Mouse (Mus musculus) spleen, adult 18-20 months (tissue): ENCODE data around the gene Slc47a1.

Experiments used
- DNase-seq, 2 experiments: peaks; one replicate each; pipeline ENCODE4 v3.0.0; 2022; ENCODE audit warnings: mixed read lengths in 2 of 2

Slc47a1 gene

DNA sequence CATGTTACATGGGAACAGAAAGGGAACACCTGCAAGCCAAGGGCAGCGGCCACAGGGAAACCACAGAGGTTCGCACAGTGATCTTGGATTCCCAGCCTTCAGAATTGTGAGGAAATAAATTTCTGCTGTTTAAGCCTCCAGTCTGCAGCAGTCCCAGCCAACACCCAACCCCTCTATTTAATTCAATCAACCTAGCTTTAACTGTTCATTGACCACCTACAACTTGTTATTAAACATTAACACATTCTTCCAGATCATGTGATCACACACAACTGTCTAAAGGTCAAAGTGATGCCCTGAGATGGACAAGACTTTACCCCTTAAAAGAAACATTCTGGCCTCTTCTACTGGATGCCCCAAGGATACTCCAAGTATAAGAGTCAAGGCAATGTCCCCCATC, 9.5 kb downstream of the Slc47a1 start:
- DNase-seq = no peak

DNA sequence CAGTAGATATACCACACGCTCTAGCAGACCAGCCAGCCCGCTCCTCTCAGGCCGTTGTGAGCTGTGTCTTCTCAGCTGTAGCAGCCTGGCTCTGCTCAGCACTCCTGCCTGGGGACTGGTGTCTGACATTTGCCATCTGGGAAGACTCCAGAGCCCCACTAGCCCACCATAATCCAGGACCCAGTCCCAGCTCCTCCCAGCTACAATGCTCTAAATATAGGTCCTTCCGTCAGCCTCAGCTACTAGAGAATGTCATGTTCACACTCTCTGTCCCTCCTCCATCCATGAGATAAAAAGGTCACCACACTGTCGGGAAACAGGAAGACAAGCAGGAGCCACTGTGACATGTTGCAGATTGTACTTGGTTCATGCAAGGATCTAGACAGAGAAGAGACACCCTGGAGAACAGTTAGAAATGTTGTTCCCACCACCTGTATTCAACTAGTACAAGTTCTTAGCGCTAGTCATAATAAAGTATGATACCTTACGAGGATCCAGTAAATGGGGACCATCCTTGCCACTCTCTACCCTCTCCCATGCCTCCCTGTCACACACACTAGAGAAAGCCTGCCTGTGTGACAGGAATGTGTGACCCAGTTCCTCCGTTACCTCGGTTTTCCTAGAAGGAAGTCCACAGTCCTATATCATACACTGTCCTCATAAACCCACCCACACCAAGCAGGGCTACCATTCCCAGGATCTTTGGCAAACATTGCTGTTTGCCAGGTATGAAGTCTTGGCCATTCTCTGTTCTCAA, 11.4 kb downstream of the Slc47a1 start:
- no peak for DNase-seq

- DNase-seq = no peak
Measured at GRCm38 (mm10) chr11:61365938-61366337, 12.2 kb downstream of the Slc47a1 start.

GRCm38 (mm10) chr11:61364096-61364495, 14.0 kb downstream of the Slc47a1 start:
- DNase-seq = no peak

DNA sequence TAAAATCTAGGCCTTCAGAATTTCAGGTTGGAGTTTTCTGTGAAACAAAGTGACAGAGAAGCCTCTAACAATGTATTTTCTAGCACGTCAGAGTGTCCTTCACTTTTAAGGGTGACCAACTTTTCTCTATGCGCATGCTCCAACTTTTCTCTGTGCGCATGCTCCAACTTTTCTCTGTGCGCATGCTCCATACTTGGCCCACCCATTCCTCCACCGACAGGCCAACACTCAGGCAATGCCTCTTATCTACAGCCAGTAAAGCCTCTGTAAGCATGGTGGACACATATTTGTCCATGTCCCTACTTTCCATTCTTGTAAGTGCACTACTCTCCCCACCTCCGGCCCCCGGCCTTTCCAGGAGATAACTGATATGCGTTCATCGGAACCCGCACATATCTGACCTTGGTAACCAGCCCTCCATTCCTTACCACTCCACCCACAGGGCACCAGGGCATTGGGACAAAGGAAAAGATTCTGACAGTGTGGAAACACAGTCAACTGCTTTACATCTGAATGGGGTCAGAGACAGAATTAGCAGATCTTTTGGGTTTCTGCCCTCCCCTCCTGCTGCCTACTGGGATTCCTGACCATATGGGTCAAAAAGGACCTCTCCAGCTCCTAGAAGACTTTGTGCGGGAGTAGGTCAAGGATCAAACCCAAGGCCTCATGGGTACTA, 16.5 kb downstream of the Slc47a1 start:
- DNase-seq = no peak

DNA sequence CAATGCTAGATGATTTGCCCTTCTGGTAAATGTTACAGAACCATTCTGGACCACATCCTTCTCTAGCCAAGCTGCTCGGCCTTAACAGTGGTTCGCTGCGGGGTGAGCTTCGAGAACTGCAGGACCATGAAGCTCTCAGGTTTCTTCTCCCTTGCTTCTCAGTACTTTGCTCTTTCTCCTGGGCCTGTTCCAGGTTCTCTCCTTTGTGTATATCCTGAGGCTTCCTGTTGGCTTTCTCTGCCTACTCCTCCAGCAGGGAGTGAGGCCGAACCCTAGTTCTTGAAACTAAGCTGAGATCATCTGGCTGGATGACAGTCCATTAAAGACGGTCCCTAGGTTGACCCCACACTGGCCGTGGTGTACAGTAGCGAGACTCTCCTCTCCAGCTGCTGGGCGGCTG, 21.5 kb downstream of the Slc47a1 start:
- no peak for DNase-seq

- no peak for DNase-seq
Measured at GRCm38 (mm10) chr11:61356111-61356510, 22.0 kb downstream of the Slc47a1 start.

DNA sequence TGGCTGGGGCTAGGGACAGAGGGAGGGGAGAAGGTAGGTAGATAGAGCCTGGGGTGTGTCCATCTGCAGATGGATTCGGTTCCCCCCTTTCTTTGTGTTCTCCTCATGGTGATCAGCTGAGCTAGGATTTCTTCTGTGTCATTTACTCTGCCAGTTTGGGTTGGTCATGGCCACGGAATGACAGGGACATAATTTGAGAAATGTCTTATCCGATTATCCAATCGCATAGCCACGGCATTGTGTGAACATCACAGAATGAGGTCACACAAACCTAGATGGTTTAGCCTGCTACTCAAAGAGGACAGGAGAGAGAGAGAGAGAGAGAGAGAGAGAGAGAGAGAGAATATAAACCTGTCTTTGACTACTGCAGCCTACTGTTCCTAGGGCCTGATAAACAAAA, 22.8 kb downstream of the Slc47a1 start:
- DNase-seq = no peak

DNA sequence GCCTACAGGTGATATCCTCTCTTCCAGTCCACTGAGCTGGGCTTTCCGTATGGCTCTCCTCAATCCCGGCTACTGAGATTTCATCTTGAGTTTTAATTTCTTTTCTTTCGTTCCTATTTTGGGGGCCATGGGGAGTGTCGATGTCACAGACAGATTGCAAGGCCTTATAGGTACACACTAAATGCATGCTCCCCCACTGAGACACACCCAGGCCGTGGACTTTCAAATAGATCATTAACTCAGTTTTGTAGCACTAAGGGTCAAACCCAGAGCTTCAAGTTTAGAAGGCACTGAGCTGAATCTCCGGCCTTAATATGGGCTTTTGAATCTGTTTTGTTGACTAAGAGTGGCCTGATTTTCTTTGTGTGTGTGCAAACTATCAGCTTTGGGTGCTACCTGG, 23.8 kb downstream of the Slc47a1 start:
- no peak for DNase-seq

DNA sequence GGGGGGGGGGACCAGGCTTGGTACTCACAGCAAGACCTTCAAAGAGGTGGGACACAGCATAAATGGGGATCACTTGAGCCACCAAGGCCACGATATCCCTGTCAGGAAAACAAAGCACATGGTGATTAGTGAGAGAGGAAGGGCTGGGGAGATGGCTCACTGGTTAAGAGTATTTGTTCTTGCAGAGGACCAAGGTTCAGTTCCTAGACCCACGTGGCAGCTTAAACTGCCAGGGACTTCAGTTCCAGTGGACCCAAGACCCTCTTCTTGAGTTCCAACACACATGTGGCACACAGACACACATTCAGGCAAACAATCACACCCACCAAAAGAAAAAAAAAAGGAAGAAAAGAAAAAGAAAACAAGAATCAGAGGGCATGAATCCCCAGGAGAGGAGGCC, 25.1 kb downstream of the Slc47a1 start:
- DNase-seq = no peak

DNA sequence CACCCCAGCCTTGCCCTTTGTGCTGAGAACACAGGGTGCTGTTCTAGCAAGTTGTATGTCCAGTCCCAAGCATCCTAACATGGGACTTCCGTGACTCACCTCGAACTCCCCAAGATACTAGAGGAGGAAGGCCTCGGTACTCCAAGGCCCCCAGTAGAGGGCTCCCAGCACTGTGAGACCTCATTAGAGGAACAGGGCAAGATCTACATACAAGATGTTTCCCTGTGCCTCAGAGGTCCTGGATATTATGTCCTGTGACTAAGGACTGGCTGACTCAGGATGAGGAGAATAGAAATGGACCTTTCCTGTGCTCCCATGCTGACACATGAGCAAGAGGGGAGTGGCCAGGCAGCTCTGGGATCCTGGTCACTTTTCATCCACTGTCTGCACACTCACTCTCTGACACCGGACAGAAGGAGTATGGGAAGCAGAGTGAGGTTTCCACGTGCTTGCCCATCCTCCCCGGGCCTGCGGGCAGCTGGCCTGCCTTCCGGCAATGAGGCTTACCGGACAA, 25.9 kb downstream of the Slc47a1 start:
- no peak for DNase-seq

- peak; percentile 49 to 69 for DNase-seq
Measured at GRCm38 (mm10) chr11:61349337-61349736, 28.8 kb downstream of the Slc47a1 start.

- DNase-seq = no peak
Measured at GRCm38 (mm10) chr11:61346133-61346532, 32.0 kb downstream of the Slc47a1 start.

DNA sequence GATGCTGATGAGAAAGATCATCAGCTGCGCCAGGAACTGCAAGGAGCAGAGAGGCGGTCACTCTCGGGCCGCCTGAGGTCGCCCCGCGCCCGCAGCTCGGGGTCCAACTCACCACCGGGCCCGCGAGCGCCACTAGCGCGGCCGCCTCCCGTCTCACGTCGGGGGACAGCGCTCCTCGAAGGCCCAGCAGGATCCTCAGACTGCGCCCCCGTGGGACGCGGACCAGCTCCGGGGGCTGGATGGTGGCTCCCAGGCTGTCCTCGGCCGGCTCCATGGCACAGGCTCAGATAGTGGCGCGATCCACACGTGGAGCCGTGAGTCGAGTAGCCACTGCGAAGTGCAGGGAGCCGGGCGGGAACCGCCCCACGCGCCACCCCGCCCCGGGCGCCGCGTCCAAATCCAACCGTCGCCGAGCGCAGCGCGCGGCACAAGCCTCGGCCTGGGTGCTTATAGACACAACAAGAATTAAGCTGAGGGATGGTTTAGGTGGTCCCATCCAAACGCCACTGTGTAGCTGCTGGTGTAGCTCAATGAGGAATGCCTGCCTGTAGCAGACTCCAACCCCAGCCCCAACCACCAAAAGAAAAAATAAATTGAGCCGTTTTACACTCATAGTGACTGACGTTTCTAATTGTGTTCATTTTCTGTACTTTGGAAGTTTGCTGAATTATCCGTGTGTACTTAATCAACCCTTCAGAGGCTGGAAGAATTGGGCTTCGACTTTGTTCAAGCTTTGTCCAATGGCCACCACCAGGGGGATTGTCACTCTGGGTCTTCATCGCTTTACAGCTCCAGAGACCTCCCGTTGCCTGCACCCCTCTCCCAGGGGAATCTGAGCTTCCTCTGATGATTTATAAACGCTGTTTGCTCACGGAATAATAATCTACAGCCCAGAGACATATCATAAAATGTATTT, 35.4 kb downstream of the Slc47a1 start, which contains the start of gene Slc47a2:
Gene Slc47a2 (minus strand): TSS at position 356 of the 916 bp plus-strand sequence.
- no peak for DNase-seq

GRCm38 (mm10) chr11:61341971-61342370, 36.2 kb downstream of the Slc47a1 start:
- no peak for DNase-seq

GRCm38 (mm10) chr11:61341233-61341632, 36.9 kb downstream of the Slc47a1 start:
- no peak for DNase-seq

DNA sequence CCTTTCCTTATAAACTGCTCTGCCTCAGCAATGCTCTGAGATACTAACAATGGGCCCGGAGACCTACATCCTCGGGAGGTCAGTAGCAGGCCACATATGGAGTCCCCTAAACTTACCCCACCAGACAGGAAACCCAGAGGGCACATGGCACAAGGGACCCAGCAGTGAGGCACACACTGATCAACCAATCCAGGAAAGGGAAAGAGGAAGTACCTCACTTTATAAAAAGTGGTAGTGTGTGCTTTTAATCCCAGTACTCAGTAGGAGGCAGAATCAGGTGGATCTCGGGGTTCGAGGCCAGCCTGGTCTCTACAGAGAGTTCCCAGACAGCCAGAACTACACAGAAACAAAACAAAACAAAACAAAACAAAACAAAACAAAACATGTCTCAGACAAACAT, 37.8 kb downstream of the Slc47a1 start:
- no peak for DNase-seq

- DNase-seq = no peak
Measured at GRCm38 (mm10) chr11:61337586-61337985, 40.6 kb downstream of the Slc47a1 start.

DNA sequence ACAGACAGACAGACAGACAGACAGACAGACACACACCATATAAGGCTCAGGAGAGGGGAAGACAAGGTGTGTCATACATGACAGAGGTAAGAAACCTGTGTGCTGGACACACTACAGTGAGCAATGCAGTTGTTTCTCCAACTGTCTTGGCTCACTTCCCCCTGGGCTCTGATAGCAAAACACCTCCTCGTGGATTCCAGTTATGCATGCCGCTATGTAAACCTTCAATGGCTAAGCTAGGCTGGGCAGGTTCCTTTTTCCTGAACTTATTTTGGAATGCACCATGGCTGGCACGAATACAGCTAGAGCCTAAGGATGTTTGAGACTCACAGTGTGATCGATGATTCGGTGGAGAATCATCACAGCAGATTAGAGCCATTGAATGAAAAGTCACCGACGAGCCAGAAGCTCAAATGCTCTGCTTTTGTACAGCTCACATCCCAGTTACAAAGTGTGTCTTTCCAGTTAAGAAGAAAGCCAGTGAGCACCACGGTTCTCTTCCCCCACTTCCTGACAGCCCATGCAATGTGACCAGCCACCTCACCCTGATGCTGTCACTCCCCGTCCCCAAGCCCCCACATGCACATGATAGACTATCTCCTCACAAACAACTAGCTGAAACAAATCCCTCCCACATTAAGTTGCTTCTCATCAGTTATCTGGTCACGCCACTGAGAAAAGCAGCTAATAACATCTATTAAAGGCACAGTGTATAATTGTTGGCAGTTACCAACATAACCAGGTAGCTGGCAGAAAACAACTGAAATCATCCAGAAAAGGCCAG, 57.0 kb downstream of the Slc47a1 start:
- DNase-seq = no peak

- no peak for DNase-seq
Measured at GRCm38 (mm10) chr11:61319923-61320567, 58.1 kb downstream of the Slc47a1 start.

DNA sequence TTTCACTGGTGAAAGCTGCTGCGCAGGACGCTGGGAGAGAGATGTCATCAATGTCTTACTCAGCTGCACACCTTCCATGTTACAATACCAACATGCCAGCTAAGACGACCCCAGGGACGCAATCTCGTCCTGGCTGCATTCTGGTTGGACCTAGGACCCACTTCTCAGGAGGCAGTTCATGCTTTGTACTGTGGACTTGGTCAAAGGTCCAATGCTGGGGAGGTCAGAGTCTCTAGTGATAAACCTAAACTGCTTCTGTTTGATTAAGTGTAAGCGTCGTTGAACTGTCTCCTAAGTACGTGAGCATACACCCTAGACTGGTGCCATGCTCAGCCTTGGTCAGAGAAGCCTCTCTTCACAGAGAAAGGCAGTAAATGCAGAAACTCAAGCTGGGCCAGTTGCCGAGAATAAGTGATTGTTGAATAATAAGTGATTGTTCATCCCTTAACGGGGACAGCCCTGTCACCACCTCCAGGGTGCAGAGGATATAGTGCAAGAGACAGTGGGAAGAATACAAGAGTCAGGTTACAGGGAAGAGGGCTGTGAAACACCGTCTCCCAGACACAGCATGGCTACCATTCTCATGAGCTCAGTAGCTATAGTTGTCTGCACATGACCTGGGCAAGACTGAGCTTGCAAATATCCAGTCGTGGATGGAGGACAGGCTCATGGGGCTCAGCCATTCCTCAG, 58.8 kb downstream of the Slc47a1 start:
- no peak for DNase-seq
